Mouse (Mus musculus): Measurements from ENCODE around the gene Plxnb1.

Gene Plxnb1

DNA sequence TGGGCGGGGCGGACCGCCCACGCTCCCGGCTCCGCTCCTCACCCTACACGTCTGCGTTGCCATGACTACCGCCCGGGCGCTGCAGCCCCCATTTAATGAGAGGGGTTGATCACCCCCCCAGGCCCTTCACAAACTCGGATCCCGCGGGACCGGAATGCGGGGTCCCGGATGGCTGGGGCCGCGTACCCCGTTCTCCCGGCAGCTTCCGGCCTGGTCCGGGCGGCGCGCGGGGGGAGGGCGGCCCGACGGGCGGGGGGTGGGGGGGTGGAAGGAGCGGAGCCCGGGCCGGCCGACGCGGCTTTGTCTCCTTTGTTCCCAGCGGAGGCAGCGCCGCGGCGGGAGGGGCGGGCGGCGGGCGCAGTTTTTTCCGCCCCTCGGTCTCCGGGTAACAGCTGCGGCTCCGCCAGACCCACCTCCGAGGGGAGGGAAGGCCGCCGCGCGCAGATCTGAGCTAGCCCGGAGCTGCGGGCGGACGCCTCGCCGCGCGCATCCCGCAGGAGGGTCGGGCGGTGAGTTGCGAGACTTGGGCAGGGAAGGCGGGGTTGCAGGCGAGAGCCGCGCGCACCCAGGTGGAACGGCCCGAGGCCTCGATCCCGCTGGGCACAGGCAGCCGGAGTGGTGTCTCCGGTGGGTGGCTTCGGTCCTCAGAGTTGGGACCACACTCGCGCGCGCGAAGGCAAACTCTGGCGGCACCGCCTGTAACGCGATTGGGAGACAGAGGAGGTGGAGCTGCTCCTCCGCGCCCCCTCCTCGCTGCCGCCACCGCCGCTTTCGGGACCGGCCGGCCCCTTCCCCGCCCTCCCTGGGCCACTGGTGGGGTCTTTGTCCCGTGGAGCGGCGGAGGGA, at the start of gene Plxnb1:
TSS of gene Plxnb1 (plus strand) at position 253 of the 846 bp plus-strand sequence.
- peak; percentile 61 for DNase-seq (ENCODE audit: low spot score)

DNA sequence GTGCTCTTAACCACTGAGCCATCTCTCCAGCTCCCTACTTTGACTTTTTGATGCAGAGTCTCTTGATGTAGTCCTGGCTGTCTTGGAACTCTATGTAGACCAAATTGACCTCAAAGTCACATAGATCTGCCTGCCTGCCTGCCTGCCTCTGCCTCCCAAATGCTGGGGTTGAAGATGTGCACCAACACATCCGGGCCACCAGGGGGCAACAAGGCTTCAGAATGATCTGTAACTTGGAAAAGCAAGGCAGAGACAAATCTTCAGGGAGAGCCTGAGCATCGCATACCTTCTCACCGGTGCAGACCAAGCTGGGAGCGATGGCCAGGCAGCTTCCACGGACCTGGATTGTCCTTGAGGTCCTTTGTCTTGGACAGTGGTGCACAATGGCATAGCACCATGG, 48.9 kb upstream of the Plxnb1 start:
- DNase-seq (ENCODE audit: low spot score): no peak

DNA sequence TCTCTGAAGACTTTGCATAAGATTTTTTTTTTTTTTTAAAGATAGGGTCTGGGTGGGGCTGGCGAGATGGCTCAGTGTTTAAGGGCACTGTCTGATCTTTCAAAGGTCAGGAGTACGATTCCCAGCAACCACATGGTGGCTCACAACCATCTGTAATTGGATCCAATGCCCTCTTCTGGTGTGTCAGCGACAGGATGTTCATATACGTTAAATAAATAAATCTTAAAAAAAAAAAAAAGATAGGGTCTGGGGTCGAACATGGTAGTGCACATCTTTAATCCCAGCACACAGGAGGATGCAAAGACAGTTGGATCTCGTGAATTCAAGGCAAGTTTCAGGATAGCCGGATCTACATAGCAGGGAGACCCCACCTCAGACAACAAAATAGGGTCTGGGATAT, 45.9 kb upstream of the Plxnb1 start:
- DNase-seq (ENCODE audit: low spot score): no peak

DNA sequence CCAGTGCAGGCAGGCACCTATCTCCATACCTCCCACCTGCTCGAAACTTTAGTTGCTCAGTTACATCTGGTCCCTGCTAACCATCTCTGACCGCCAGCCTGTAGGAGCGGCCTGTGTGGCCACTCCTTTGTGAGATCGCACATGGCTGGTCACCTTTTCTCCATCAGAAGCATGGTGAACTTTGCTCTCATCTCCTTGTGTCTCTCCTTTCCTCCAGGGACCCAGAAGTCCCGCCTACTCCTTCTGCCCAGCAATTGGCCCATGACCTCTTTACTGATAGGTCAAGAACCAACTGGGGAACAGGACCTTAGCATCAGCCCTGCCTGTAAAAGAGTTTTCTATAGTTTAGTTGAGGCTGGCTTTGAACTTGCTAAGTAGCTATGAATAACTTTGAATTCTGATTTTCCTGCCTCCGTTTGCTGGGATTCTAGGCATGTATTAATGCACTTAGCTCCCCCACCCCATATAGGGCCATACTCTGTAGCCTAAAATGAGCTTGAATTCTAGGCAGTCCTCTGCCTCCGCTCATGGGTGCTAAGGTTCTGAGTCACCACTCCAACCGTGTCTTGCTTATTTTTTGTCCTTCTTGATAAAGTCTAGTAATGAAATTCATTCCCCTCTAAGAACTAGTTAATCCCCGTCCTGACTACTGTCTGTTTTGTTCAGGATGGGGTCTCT, 45.1 kb upstream of the Plxnb1 start:
- DNase-seq (ENCODE audit: low spot score): no peak

DNA sequence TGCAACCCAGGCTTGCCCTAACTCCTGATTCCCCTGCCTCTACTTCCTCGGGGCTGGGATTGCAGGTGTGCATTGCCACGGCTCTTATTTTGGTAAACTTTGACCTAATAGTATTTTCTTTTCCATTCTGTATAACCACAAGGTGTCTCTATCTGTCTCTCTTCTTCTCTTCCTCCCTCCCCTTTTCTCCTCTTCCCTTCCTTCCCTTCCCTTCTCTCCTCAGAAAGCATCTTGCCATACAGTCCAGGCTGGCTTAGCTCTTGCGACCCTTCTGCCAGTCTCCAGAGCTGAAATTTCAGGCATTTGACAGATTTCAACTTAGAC, 44.6 kb upstream of the Plxnb1 start:
- DNase-seq (ENCODE audit: low spot score): no peak

DNA sequence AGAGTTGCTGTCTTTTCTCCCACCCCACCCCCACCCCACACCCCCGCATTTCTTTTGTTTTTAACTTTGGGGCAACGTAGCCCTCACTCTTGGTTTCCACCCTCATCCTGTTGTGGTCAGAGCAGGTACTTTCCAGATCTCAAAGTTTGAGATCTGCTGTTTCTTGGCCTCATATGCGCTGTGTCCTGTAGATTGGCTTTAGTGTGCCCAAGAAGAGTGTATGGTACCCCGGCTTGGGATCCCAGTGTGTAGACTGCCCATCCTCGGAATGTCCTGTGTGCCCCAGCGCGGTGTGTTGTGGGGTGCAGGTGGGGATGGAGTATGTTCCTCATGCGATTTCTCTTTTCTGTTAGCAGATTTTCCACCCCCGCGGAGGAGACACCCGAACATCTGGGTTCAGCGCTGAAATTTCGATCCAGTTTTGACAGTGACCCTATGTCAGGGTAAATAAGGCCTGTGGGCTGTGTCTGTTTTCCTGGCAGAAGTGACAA, 44.1 kb upstream of the Plxnb1 start:
- DNase-seq (ENCODE audit: low spot score): no peak

DNA sequence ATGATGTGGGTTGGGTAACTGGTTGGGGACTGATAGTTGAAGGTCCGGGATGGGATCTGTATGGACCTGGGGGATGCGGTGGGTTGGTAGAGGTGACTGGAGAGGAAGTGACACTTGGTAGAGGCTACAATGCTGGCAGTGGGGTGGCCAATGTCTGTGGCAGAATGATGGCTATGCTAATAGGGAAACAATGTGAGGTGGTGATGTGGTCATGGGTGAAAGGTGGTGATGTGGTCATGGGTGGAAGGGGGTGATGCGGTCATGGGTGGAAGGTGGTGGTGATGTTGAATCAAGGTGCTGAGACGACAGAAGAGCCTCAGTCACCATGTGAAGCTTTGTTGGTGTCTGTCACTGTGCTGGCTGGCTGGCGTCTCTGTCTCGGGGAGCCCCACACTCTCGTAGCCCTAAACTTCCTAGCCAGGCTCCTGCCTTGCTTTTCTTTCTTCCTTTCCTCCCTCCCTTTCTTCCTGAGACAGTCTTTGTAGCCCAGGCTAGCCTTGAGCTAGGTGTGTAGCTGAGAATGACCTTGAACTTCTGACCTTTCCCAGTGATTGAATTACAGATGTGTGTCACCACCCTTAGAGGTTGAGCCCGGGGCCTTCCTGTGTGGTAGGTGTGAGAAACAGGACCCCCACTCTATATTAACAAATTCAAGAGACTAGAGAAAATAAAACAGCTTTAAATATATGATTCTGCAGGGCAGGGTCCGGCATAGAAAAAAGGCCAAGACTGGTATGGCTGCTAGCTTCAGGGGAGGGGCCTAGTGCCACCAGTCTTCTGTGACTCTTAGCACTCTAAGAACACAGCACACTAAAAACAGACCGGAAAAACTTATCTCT, 43.3 kb upstream of the Plxnb1 start:
- DNase-seq (ENCODE audit: low spot score): no peak

DNA sequence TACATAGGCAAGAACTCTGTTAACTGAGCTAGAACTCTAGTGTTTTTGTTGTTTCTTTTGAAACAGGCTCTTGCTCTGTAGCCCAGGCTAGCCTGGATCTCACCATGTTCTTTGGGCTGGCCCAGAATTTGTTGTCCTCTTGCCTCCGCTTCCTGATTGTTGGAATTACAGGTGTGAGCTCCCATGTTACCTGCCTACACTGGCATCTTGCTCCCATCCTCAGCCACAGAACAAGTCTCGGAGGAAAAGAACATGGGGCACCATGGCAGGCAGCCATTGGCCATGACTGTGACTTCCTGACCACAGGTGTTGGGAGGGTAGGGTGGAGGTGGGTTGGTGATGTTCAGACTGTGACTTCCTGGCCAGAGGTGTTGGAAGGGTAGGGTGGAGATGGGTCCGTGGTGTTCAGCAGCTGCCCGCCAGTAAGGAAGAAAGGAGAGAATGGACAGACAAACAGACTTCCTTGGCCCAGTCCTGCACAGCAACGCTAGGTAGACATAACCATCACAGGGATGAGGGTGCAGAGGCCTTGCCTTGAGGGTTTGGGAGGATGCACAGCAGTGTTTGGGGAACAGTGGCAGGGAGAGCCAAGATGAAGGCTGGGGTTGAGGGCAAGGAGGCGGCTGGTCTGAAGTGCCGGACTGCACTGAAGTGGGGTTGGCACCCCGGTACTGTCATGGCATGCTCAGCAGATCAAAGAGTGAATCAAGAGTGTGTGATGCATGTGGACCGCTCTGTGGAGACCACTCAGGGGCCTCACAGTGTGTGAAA, 42.5 kb upstream of the Plxnb1 start:
- no peak for DNase-seq (ENCODE audit: low spot score)

DNA sequence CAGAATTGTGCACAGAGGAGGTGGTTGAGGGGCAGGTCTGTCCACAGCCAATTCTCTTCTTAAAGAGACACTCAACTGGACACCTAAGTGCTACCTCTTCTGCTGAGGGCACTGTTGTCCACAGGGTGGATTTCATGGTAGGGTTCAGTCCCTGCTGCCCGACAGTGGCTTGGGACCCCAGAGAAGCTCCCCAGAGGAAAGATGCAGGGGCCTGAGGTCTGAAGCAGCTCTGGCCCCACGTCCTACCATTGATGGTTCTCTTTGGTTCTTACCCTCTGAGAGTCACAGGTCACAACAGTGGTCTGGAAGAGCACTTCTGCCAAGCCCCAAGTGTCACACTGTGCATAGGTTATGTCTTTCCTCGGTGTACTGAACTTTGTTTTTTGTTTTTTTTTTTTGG, 41.8 kb upstream of the Plxnb1 start:
- no peak for DNase-seq (ENCODE audit: low spot score)

DNA sequence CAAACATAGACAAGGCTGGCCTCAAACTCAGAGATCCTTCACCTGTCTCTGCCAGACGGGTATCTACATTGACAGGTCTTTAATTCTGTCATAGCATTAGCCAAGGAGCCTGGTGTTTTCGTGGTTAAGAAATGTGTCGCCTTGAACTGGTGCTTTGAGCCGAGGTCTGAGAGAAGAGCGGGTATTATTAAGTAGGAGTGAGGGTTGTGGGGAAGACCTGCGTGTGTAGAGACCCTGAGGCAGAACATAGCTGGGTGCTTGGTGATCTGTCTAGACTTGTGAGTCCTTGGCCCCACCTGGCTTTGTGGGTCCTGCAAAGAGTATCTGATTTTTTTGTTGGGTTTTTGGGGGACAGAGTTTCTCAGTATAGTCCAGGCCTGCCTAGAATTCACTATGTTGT, 41.3 kb upstream of the Plxnb1 start:
- no peak for DNase-seq (ENCODE audit: low spot score)

DNA sequence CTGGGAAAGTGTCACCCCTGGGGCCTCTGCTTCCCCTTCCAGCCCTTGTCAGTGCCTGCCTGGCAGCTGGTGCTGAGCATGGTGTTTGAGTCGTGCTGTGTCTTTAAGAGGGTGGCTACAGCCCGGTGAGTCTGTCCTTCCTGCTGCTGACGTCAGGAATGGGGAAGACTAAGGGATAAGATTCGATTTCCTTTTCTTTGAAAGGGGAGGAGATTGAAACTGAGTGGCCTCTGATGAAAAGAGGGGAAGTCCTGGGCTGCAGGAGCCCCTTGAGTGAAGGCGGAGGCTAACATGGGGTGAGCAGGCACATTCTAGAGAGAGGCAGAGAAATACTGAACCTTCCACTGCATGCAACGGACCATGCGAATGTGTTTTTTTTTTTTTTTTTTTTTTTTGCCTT, 40.5 kb upstream of the Plxnb1 start:
- DNase-seq (ENCODE audit: low spot score): no peak

DNA sequence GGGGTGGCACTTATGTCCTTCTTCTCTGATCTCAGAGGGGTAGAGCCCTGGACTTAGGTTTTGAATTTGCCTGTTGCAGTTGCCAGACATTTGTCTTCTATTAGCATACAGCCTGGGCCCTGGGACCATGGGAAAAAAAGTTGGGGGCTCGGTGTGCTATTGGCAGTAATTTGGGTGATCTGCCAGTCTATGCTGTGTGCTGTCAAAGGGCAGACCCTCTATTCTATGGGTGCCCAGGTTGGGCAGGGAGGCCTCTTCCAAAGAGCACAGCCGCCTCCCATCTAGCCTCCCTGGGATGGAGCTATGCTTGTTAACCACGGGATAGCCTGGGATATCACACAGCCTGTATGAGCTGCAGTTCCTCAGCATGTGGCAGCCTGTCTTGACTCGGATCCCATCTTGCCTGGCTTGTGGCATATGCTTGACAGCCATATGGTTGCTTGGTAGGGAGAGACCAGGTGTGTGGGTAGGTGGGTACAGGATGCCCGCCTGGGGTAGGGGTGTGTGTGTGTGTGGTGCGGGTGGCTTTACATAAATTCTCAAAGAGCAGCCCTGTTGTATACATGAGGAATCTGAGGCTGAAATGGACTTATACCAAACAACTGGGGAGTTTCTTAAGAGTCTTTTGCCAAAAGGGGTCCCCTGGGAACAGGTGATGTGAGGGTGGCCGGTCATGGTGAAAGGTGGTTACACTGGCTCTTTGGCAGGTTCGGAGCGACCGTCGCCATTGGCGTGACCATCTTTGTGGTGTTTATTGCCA, 39.7 kb upstream of the Plxnb1 start:
- no peak for DNase-seq (ENCODE audit: low spot score)

DNA sequence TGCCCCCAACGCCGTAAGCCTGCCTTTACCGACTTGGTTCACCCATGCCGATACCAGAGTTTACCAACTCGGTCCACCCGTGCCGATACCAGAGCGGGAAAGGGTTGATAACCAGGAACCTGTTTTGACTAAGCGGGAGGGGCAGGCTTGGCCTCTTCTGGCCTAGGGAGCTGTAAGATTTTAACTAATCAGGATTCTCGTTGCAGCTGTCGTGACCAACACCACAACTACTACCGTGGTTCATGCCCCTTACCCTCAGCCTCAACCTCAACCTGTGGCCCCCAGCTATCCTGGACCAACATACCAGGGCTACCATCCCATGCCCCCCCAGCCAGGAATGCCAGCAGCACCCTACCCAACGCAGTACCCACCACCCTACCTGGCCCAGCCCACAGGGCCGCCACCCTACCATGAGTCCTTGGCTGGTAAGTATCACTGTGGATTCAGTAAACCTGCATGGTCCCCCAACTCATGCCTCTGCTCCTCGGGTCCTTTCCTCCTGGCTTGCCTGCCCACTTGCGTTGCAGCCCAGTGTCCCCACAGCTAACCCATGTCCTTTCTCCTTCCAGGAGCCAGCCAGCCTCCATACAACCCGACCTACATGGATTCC, 39.0 kb upstream of the Plxnb1 start:
- DNase-seq (ENCODE audit: low spot score): no peak

DNA sequence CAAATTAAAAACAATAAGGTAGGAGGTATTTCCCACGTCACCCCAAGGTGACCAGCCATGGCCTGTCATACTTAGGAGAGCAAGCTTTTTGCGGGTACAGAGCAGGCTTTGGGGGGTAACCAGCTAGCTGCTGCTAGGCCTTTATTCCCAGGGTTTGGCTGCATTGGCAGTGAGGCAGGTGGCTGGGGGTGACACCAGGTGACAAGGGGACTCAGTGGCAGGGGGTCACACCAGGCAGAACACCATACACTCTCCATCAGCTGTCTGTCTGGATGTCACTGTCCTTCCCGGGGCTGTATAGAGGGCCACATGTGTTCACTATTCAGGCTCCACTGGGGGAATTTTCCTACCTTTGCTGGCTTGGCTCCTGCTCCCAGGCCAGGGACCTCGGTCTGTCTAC, 38.3 kb upstream of the Plxnb1 start:
- no peak for DNase-seq (ENCODE audit: low spot score)

DNA sequence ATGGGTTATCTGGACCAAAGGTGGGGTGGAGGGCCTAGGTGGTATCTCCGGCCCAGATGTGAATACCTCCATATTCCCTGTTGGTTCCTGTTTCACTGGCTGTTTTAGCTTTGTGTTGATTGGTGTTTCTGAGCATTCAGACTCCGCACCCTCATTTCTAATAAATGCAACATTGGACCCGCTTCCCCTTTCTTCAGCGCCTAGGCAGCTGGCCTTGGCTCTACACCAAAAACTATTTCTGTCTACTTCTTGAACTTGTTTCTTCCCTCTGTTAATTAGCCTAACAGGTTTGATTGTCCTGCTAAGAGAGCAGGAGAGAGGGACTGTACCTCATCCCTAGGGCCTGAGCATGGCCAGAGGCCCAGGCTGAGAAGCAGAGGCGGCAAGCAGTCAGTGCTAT, 37.6 kb upstream of the Plxnb1 start:
- no peak for DNase-seq (ENCODE audit: low spot score)

DNA sequence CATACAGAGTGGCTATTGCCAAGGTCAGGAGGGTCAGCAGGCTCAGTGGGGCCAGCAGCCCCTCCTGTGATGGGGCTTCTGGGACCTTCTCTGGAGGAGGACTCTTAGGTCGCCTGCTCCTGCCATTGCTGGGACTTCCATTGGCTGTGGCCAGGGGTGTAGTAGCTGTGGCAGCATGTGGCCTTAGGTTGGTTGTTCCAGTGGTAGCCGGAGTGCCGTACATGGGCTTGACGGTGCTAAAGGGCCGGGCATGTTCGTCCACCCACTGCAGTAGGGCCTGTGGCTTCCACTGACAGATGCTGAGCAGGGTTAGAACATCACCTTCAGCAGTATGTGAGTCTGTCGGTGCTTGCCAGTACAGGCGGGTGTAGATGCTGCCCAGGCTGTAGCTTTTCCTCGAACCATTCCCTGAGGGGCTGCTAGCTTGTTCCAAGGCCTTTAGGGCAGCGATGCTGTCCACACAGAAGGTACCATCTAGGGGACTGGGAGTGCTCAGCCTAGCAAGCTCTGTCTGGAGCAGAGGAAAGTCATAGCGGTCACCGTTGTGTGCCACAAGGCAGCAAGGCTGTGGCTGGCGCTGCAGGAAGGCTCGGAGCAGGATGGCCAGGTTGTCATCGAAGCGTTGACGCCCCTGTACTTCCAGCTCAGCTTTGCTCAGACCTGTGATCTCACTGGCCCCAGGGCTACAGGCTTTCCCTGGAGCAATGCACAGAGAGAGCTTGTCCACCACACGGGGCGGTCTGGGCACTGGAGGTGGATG, 37.0 kb upstream of the Plxnb1 start:
- no peak for DNase-seq (ENCODE audit: low spot score)

DNA sequence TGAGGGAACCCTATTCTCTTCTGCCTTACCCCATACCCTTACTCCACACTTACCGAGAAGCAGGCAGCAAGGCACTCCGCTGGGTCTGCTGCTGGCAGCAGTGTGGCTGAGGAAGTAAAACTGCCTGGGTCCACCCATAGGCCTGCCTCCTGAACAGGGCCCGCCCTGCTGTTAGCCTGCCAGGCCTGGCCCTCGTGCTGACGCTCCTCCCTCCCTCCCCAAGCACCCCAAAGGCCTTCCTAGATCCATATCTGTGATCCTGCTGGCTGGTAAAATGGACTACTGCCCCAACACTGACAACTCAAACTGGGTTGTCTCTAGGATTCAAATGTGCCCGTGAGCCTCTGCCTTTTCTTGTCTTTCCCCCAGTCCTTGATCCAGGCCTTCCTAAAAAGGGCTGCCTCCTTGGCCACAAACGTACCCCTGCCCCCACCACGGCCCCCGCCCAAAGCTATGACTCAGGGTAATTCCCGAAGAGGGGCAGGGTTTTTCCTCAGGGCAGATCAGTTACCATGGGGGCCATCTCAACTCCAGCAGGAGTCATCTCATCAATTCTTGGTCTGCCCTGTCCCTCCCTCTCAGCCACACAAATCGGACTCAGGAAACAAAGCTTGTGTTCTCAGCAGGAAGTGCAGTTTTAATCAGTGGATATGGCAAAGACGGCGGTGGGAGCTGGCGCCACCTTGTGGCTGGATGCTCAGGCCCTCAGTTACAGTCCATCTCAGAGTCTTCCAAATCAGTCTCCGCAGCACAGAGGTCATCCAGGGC, 35.9 kb upstream of the Plxnb1 start, which contains the start of gene Trex1:
TSS of gene Trex1 (minus strand) at position 599 of the 768 bp plus-strand sequence.
- DNase-seq (ENCODE audit: low spot score): peak; percentile 79

DNA sequence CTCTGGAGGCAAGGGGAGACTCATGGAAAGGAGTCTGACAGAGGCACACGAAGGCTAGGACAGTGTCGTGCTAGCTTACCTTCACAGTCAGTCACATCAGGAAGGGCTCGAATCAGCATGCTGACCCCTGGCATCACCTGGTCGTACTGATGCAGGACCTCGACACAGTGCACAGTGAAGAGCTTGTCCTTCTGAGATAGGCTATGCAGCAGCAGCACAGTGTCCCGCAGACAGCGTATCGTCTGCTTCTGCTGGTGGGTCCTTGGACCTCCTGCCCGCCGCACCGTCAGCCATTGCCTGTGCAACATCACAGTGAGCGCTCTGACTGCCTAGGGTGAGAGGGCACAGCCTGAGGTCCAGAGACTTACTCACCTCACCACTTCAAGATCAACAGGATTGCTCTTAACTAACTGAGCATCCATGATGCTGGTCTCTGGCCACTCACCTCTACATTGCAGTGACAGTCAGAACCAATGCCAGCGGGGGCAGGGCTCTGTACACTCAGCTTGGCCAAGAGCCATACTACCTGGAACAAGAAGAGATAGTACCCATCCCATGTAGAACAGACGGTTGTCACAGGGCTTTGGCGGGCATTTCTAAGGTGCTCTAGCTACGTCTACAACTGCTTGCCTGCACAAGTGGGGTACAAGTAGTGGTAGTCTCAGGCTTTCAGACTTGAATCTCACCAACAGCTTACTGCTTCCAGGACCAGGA, 34.8 kb upstream of the Plxnb1 start:
- DNase-seq (ENCODE audit: low spot score): no peak

Measured in ovary, postnatal 14 days (tissue).